Mouse (Mus musculus): ENCODE results near the gene Camk1g. TPM values are rescaled to one million over a fixed set of nuclear protein-coding genes. Genes with fewer than 3 reads are reported as not detected.
A peak's percentile ranks its signal among the peaks of the same experiment; 100 is the strongest.

Gene Camk1g
- polyA plus RNA-seq, 1 experiment = 40.8 TPM

GRCm38 (mm10) chr1:193299995-193300394 lies 70.1 kb downstream of the Camk1g start:
- TF ChIP-seq CTCF (IDR thresholded peaks at IDR 0.05; ENCODE audit: borderline replicate concordance, extremely low read depth, insufficient read depth, insufficient read length) (no peak), POLR2A (IDR thresholded peaks at IDR 0.05; ENCODE audit: borderline replicate concordance, extremely low read depth, insufficient read depth, insufficient read length, poor library complexity, severe bottlenecking) (no peak)
- DNase-seq (ENCODE audit: low read depth) = no peak

GRCm38 (mm10) chr1:193298141-193298765 lies 71.8 kb downstream of the Camk1g start:
- no peak for TF ChIP-seq POLR2A (IDR thresholded peaks at IDR 0.05; ENCODE audit: borderline replicate concordance, extremely low read depth, insufficient read depth, insufficient read length, poor library complexity, severe bottlenecking)
- no peak for TF ChIP-seq CTCF (IDR thresholded peaks at IDR 0.05; ENCODE audit: borderline replicate concordance, extremely low read depth, insufficient read depth, insufficient read length)
- peak; percentile 10 for DNase-seq (ENCODE audit: low read depth)

Other genes with a start within 250 kb of the Camk1g start
- 30.2 and 37.0 TPM in 2 replicates for gene Diexf, start 240.0 kb downstream of the Camk1g start, polyA plus RNA-seq (2012; rRNA removed)
- gene Irf6, start 217.2 kb downstream of the Camk1g start, polyA plus RNA-seq (2012; rRNA removed) = 1.1 and 1.2 TPM in 2 replicates
- gene A130010J15Rik, start 202.3 kb downstream of the Camk1g start, polyA plus RNA-seq (2012; rRNA removed) = 7.6 and 7.9 TPM in 2 replicates
- gene Traf3ip3, start 168.6 kb downstream of the Camk1g start, polyA plus RNA-seq (2012; rRNA removed) = 0.82 and 0.96 TPM in 2 replicates
- 0.67 and 0.79 TPM in 2 replicates for gene Lamb3, start 162.6 kb downstream of the Camk1g start, polyA plus RNA-seq (2012; rRNA removed)
- 0.09 and 0.37 TPM in 2 replicates for gene Hsd11b1, start 106.2 kb downstream of the Camk1g start, polyA plus RNA-seq (2012; rRNA removed)
- gene G0s2, start 97.1 kb downstream of the Camk1g start, polyA plus RNA-seq (2012; rRNA removed) = 7.3 and 9.8 TPM in 2 replicates